Mouse (Mus musculus) embryonic facial prominence, embryonic 10.5 days (tissue): Measurements from ENCODE around the gene Maip1. TPM values are rescaled to one million over a fixed set of nuclear protein-coding genes. Genes with fewer than 3 reads are reported as not detected.

Source experiments
- DNase-seq: peaks from one replicate; pipeline ENCODE4 v3.0.0-alpha.2; 2017; ENCODE audit warnings: low spot score
- H3K27ac ChIP-seq: fragments of 300-500 bp; sonication (generic); replicated peaks from 2 replicates; pipeline ENCODE4 v1.5.1; 2016; ENCODE audit warnings: mild to moderate bottlenecking
- H3K27me3 ChIP-seq: fragments of 300-500 bp; sonication (generic); replicated peaks from 2 replicates; pipeline ENCODE4 v1.6.1; 2016; ENCODE audit warnings: low read depth, mild to moderate bottlenecking; ENCODE audit not compliant: poor library complexity, severe bottlenecking
- H3K36me3 ChIP-seq: fragments of 300-500 bp; sonication (generic); replicated peaks from 2 replicates; pipeline ENCODE4 v1.6.1; 2016; ENCODE audit warnings: mild to moderate bottlenecking, moderate library complexity
- H3K4me1 ChIP-seq: fragments of 300-500 bp; sonication (generic); 2 replicates; pipeline ENCODE4 v1.6.1; 2016
- H3K4me3 ChIP-seq: fragments of 300-500 bp; sonication (generic); 2 replicates; pipeline ENCODE4 v1.5.1; 2016; ENCODE audit warnings: mild to moderate bottlenecking, moderate library complexity
- H3K9me3 ChIP-seq: fragments of 300-500 bp; sonication (generic); 2 replicates; pipeline ENCODE4 v1.6.1; 2016; ENCODE audit warnings: mild to moderate bottlenecking
- WGBS: fragments of 180-500 bp; shearing (Covaris S2); methylation state at CpG from one replicate; pipeline ENCODE4 v1.1.7; 2016; 5-methylcytosine and 5-hydroxymethylcytosine counted together
- polyA plus RNA-seq: library from polyadenylated mRNA; unstranded; fragments of >200 nt; fragmentation: Nextera tagmentation; extraction: Ambion mirVana; gene quantifications from 2 replicates; pipeline ENCODE4 v1.2.1, GENCODE M21; 2016

Gene Maip1
- polyA plus RNA-seq, 1 experiment from 2014 or later = 19.0 TPM

DNA sequence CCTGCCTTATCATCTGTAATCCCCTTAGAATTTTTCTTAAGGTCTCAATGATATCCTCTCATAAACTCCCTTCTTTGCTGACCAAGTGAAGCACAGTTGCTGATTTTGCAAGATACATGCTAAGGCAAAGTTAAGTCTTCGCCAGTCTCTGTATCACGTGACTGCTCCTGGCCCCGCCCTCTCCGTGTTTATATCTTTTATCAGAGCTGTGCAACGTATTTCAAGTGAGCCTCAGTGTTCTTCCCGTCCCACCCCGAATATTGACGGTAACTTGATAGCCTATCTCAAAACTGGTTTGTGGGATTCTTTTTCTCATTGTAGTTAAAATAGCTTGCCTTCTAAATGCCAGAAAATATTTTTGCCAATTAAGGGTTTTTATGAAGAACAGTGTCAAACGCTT lies 30.3 kb downstream of the Maip1 start:
- Histone ChIP-seq H3K4me3 (no peak overlapping the region; the same call in 1 of the 2 replicates), H3K36me3 (no peaks in the 10 kb centered on the region), H3K9me3 (no peaks in the 10 kb centered on the region), H3K4me1 (peaks cover 22% of the 10 kb centered on the region), H3K27me3 (no peaks in the 10 kb centered on the region), H3K27ac (0 out of 2 replicates have a peak overlapping the region, but pooled peaks have one; percentile 37)
- no peak for DNase-seq
- WGBS = 71% methylated on average over 9 of the region's 9 CpGs

DNA sequence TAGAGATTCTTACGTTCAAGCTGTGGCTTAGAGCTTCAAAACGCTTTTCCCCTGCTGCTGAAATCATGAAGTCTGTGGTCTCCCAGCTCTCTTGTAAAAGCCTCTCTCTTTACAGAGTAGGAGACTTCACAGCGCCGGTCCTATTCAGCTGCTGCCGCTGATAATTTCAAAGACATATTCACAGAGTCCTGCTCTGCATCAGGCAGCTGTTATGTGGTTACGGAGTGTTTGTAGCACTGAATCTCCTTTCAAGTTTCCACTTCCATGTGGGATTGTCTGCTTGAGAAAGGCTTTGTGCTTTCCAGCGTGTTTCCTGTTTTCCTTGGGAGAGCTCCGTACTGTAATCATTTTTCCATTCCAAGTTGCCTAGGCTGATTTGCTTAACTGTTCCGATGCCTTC lies 30.8 kb downstream of the Maip1 start:
- Histone ChIP-seq H3K27me3 (no peaks in the 10 kb centered on the region), H3K36me3 (no peaks in the 10 kb centered on the region), H3K4me1 (peaks cover 22% of the 10 kb centered on the region), H3K9me3 (no peaks in the 10 kb centered on the region), H3K4me3 (no peak overlapping the region), H3K27ac (peak overlapping the region; percentile 37; the same call in 1 of the 2 replicates)
- WGBS = 48% methylated on average over 9 of the region's 9 CpGs
- DNase-seq = peak; percentile 23

DNA sequence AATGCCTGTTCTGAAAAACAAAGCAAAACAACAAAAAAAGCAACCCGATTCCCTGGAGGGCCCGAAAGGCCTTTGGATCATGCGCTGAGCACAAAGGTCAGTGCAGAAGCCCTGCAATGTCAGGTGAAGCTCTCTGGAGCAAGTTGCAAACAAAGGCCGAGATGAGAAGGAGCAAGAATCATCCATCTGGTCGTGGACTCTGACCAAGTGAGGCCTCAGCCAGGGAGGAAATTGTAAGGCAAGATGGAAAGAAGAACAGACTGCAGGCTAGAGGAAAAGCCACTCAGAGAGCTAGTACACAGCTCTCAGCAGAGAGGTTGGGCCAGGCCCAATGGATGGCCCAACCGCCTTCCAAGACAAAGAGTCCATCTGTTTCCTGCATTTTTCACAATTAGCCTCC lies 32.9 kb downstream of the Maip1 start:
- H3K27me3 ChIP-seq = no peaks in the 10 kb centered on the region
- no peaks in the 10 kb centered on the region for H3K9me3 ChIP-seq
- DNase-seq = no peak
- H3K4me3 ChIP-seq = no peak overlapping the region
- H3K27ac ChIP-seq = 0 out of 2 replicates have a peak overlapping the region, but pooled peaks have one; percentile 14
- 81% methylated on average over 6 of the region's 6 CpGs for WGBS
- H3K36me3 ChIP-seq = no peaks in the 10 kb centered on the region
- H3K4me1 ChIP-seq = peaks cover 22% of the 10 kb centered on the region

DNA sequence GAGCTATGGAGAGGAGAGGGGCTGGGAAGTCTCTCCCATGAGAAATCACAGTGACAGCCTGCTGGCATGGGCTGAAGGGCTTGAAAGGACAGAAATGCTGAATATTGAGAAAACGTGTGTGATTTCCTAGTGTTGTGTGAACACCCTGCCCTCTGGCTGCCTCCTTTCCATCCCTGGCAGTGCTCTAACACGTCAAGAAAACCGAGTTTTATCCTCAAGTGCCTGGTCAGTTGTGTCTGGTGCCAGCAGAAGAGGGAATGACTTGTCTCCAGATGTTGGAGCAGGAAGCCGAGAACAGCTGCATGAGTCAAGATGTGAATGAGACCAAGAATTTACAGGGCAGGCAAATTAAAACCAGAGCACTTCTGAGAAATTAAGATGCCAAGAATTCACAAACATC lies 34.6 kb downstream of the Maip1 start:
- no peaks in the 10 kb centered on the region for H3K9me3 ChIP-seq
- DNase-seq = peak; percentile 14
- H3K4me1 ChIP-seq = peaks cover 22% of the 10 kb centered on the region
- WGBS = 49% methylated on average over 4 of the region's 4 CpGs
- no peaks in the 10 kb centered on the region for H3K27me3 ChIP-seq
- no peaks in the 10 kb centered on the region for H3K36me3 ChIP-seq
- no peak overlapping the region for H3K27ac ChIP-seq
- no peak overlapping the region for H3K4me3 ChIP-seq

- Histone ChIP-seq H3K27me3 (no peaks in the 10 kb centered on the region), H3K27ac (no peak overlapping the region), H3K4me1 (peaks cover 17% of the 10 kb centered on the region), H3K9me3 (no peaks in the 10 kb centered on the region), H3K36me3 (no peaks in the 10 kb centered on the region), H3K4me3 (no peak overlapping the region)
- DNase-seq = no peak
- 87% methylated on average over 10 of the region's 10 CpGs for WGBS
Observed at GRCm38 (mm10) chr1:57445679-57446078, 39.6 kb downstream of the Maip1 start.

DNA sequence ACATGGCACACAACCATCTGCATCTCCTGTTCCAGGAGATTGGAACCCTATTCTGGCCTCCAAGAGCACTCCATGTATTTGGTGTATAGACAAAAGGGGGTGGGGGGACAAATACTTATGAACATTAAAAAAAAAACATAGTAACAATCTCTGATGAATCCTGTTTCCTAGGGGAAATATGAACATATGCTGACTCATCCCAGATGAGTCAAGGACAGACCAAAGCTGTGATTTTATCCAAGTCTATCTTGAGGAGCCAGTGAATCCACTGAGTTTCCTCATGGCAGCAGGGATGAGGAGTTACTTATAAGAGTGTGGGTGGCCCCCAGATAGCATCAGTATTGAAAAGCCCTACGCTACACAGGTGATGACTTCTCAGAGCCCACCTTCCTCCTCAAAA lies 44.1 kb downstream of the Maip1 start:
- no peaks in the 10 kb centered on the region for H3K27me3 ChIP-seq
- no peak overlapping the region for H3K4me3 ChIP-seq
- no peak overlapping the region for H3K27ac ChIP-seq
- peaks cover 13% of the 10 kb centered on the region for H3K4me1 ChIP-seq
- no peaks in the 10 kb centered on the region for H3K9me3 ChIP-seq
- H3K36me3 ChIP-seq = no peaks in the 10 kb centered on the region
- DNase-seq = no peak
- 95% methylated on average over 1 of the region's 1 CpGs for WGBS

DNA sequence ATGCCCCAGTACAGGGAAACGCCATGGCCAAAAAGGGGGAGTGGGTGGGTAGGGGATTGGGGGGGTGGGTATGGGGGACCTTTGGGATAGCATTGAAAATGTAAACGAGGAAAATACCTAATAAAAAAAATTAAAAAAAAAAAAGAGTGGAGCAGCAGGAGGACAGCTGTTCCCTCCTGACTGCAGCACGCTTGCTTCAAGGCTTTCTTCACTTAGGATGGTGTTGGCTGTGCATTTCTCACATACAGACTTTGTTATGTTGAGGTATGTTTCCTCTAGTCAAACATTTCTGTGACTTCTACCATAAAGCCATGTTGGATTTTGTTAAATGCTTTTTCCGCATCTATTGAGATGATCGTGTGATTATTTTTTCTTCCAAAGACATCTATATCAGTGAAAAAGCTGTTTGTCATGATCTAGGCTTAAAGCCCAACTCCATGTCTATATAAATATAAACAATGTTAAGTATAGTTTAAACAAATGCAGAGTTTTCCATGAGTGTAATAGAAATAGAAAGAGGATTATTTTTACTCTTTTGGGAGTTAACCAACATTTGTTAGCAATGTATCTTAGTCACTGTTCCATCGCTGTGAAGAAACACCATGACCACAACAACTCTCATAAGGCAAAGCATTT lies 54.3 kb downstream of the Maip1 start:
- no peaks in the 10 kb centered on the region for H3K27me3 ChIP-seq
- no peak for DNase-seq
- H3K9me3 ChIP-seq = no peaks in the 10 kb centered on the region
- H3K27ac ChIP-seq = no peak overlapping the region
- no peaks in the 10 kb centered on the region for H3K4me1 ChIP-seq
- no peaks in the 10 kb centered on the region for H3K36me3 ChIP-seq
- whole genome bisulfite sequencing = 87% methylated on average over 6 of the region's 6 CpGs
- no peak overlapping the region for H3K4me3 ChIP-seq

Other genes starting within 250 kb of the Maip1 start
- 8.6 and 11.0 TPM in 2 replicates for gene 1700066M21Rik, start 28.7 kb upstream of the Maip1 start, polyA plus RNA-seq
- gene Tyw5, start 773 bp downstream of the Maip1 start, polyA plus RNA-seq = 32.8 and 34.8 TPM in 2 replicates